Mouse (Mus musculus) right cerebral cortex, postnatal 36 days (tissue): ENCODE results near the gene Galm.
A peak's percentile ranks its signal among the peaks of the same experiment; 100 is the strongest.

ENCODE experiments used
- DNase-seq, 2 experiments: peaks; one replicate each; pipeline ENCODE4 v3.0.0; 2022; ENCODE audit warnings: low spot score in 2 of 2, mixed read lengths in 1 of 2

Galm gene

GRCm38 (mm10) chr17:80127331-80128251 lies at the start of gene Galm:
Gene Galm, plus strand, starts transcription at chr17:80127471.
- DNase-seq: peak; percentile 9 to 42

- DNase-seq: peak; percentile 24 to 43
These were observed 48.5 kb upstream of the Galm start for GRCm38 (mm10) chr17:80078726-80079125.

GRCm38 (mm10) chr17:80083223-80083622 lies 44.0 kb upstream of the Galm start:
- DNase-seq: no peak

GRCm38 (mm10) chr17:80084424-80084823 lies 42.8 kb upstream of the Galm start:
- DNase-seq: peak; percentile 64 to 73

GRCm38 (mm10) chr17:80086591-80086990 lies 40.7 kb upstream of the Galm start:
- DNase-seq: no peak

- DNase-seq: no peak
These were observed 39.1 kb upstream of the Galm start for GRCm38 (mm10) chr17:80088168-80088567.

GRCm38 (mm10) chr17:80090551-80090950 lies 36.7 kb upstream of the Galm start:
- no peak for DNase-seq

- no peak for DNase-seq
These were observed 35.3 kb upstream of the Galm start for GRCm38 (mm10) chr17:80091879-80092549.

GRCm38 (mm10) chr17:80095254-80095899 lies 31.9 kb upstream of the Galm start:
- no peak for DNase-seq

GRCm38 (mm10) chr17:80096043-80096719 lies 31.1 kb upstream of the Galm start:
- DNase-seq: peak; percentile 36 to 41

GRCm38 (mm10) chr17:80096720-80097114 lies 30.6 kb upstream of the Galm start:
- no peak for DNase-seq

- no peak for DNase-seq
These were observed 30.1 kb upstream of the Galm start for GRCm38 (mm10) chr17:80097221-80097620.

- DNase-seq: no peak
These were observed 27.4 kb upstream of the Galm start for GRCm38 (mm10) chr17:80099823-80100222.

- no peak for DNase-seq
These were observed 21.8 kb upstream of the Galm start for GRCm38 (mm10) chr17:80105348-80105978.

- DNase-seq: no peak
These were observed 14.5 kb upstream of the Galm start for GRCm38 (mm10) chr17:80112665-80113305.

- DNase-seq: no peak
These were observed 13.8 kb upstream of the Galm start for GRCm38 (mm10) chr17:80113468-80113867.

GRCm38 (mm10) chr17:80120396-80120795 lies 6.9 kb upstream of the Galm start:
- no peak for DNase-seq

- DNase-seq: no peak
These were observed 5.4 kb upstream of the Galm start for GRCm38 (mm10) chr17:80121833-80122232.

GRCm38 (mm10) chr17:80124985-80125750 lies 2.1 kb upstream of the Galm start:
- DNase-seq: no peak

GRCm38 (mm10) chr17:80126166-80126565 lies 1.1 kb upstream of the Galm start:
- DNase-seq: peak; percentile 20 to 58
